Comparison of ENCODE assay signal across 8 mouse cellular contexts in the genomic region with DNA sequence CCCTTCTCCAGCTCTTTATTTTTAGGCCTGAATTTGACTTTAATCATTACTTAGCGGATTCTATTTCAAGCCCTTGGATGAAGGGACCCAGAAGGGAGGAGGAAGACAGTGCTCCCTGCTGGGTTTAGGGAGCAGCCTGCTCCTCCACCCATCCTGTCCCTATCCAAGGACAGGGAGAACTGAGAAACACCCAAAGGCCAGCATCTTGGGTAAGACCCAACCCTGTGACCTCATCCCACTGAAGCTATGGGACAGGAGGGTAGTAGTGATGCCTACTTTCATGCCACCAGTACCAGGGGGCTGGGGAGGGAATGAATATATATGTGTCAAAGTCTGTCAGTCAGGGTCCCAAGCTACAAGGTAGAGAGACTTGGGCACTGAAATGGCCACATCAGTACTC. TPM values are rescaled to one million over a fixed set of nuclear protein-coding genes. Genes with fewer than 3 reads are reported as not detected.
DNase-seq lines count a peak whose midpoint lies in the region; ATAC-seq lines count a peak whose summit lies in the region.

No protein-coding gene starts in this region.

- H3K9me3 ChIP-seq in kidney, embryonic 16.5 days (ENCODE audit: low read length), result no peaks in the 10 kb centered on the region
- H3K9me3 ChIP-seq in forebrain, embryonic 15.5 days, result no peaks in the 10 kb centered on the region
- H3K9me3 ChIP-seq in liver, embryonic 15.5 days (replicated peaks), result no peaks in the 10 kb centered on the region

- peak overlapping the region; percentile 40 for H3K4me2 ChIP-seq in kidney, embryonic 16.5 days (replicated peaks; ENCODE audit: low read depth, low read length)
- no peak overlapping the region for H3K4me2 ChIP-seq in forebrain, embryonic 15.5 days (replicated peaks)
- peak overlapping the region; percentile 71 for H3K4me2 ChIP-seq in liver, embryonic 15.5 days

- peaks cover 84% of the 10 kb centered on the region for H3K4me1 ChIP-seq in kidney, embryonic 16.5 days (ENCODE audit: insufficient read depth, low read length)
- peaks cover 54% of the 10 kb centered on the region for H3K4me1 ChIP-seq in brown adipose tissue, adult 24 weeks (ENCODE audit: control insufficient read depth, insufficient read depth, insufficient read length, low read length)
- H3K4me1 ChIP-seq in forebrain, embryonic 15.5 days, result peaks cover 79% of the 10 kb centered on the region
- peaks cover 95% of the 10 kb centered on the region for H3K4me1 ChIP-seq in liver, embryonic 15.5 days (replicated peaks)

- H3K36me3 ChIP-seq in kidney, embryonic 16.5 days (ENCODE audit: insufficient read depth, low read length), result 0 out of 2 replicates have a peak, but pooled peaks cover 8% of the 10 kb centered on the region
- no peaks in the 10 kb centered on the region; the same call in 1 of the 2 replicates for H3K36me3 ChIP-seq in forebrain, embryonic 15.5 days
- H3K36me3 ChIP-seq in liver, embryonic 15.5 days (replicated peaks), result peaks cover 10% of the 10 kb centered on the region; the same call in 1 of the 2 replicates

- WGBS in kidney, embryonic 16.5 days, result 70% methylated on average over 1 of the region's 1 CpGs
- 92% methylated on average over 1 of the region's 1 CpGs for WGBS in forebrain, embryonic 15.5 days
- 67% methylated on average over 1 of the region's 1 CpGs for WGBS in liver, embryonic 15.5 days (ENCODE audit: insufficient replicate concordance)

- H3K27me3 ChIP-seq in kidney, embryonic 16.5 days (ENCODE audit: insufficient read depth, low read length), result no peaks in the 10 kb centered on the region
- H3K27me3 ChIP-seq in forebrain, embryonic 15.5 days, result no peaks in the 10 kb centered on the region
- H3K27me3 ChIP-seq in liver, embryonic 15.5 days, result no peaks in the 10 kb centered on the region

- 0 out of 2 replicates have a peak overlapping the region, but pooled peaks have one; percentile 3 for H3K4me3 ChIP-seq in kidney, embryonic 16.5 days (ENCODE audit: low read length)
- no peak overlapping the region for H3K4me3 ChIP-seq in brown adipose tissue, adult 24 weeks (ENCODE audit: insufficient read depth, low read depth, low read length)
- H3K4me3 ChIP-seq in forebrain, embryonic 15.5 days, result no peak overlapping the region
- peak overlapping the region; percentile 47; the same call in 1 of the 2 replicates for H3K4me3 ChIP-seq in liver, embryonic 15.5 days (replicated peaks)

- H3K27ac ChIP-seq in kidney, embryonic 16.5 days (ENCODE audit: low read length), result peak overlapping the region; percentile 85
- H3K27ac ChIP-seq in brown adipose tissue, adult 24 weeks (replicated peaks; ENCODE audit: low read depth, low read length), result peak overlapping the region; percentile 38
- peak overlapping the region; percentile 17; the same call in 1 of the 2 replicates for H3K27ac ChIP-seq in forebrain, embryonic 15.5 days (replicated peaks)
- peak overlapping the region; percentile 96 for H3K27ac ChIP-seq in liver, embryonic 15.5 days (replicated peaks)

- no peak for DNase-seq in kidney, adult 11 months
- DNase-seq in urinary bladder, postnatal 14 days (ENCODE audit: low spot score), result no peak
- DNase-seq in ovary, adult 18-20 months (ENCODE audit: low spot score), result no peak
- no peak for DNase-seq in thymus, postnatal 10 days (ENCODE audit: low spot score in 2 of 2)

- ATAC-seq in kidney, embryonic 16.5 days (ENCODE audit: low FRiP score, low TSS enrichment), result no peak
- ATAC-seq in forebrain, embryonic 15.5 days (replicated peaks), result no peak
- no peak for ATAC-seq in liver, embryonic 15.5 days (ENCODE audit: insufficient read depth)

- peak overlapping the region; percentile 24; the same call in 1 of the 2 replicates for H3K9ac ChIP-seq in kidney, embryonic 16.5 days (replicated peaks; ENCODE audit: low read length)
- peak overlapping the region; percentile 27 for H3K9ac ChIP-seq in forebrain, embryonic 15.5 days (replicated peaks)
- peak overlapping the region; percentile 40 for H3K9ac ChIP-seq in liver, embryonic 15.5 days

RNA-seq across cellular contexts. Expression of gene Csk, which starts 12.4 kb away (rescaled TPM):
- polyA plus RNA-seq in kidney, embryonic 16.5 days (2015; fragmentation: Nextera tagmentation; extraction: Ambion mirVana), result 27.2 and 31.6 TPM in 2 replicates
- polyA plus RNA-seq in brown adipose tissue, adult 24 weeks (2012; ENCODE audit: insufficient read depth, insufficient read length, missing spikeins), result 16.3 and 16.8 TPM in 2 replicates
- 37.4 and 41.7 TPM in 2 replicates for polyA plus RNA-seq in forebrain, embryonic 15.5 days (2015; fragmentation: Nextera tagmentation; extraction: Ambion mirVana)
- polyA plus RNA-seq in liver, embryonic 15.5 days (2015; fragmentation: Nextera tagmentation; extraction: Ambion mirVana), result 15.4 and 15.9 TPM in 2 replicates

RNA-seq across cellular contexts. Expression of gene Lman1l, which starts 20.4 kb away (rescaled TPM):
- not detected in 2 replicates for polyA plus RNA-seq in kidney, embryonic 16.5 days (2015; fragmentation: Nextera tagmentation; extraction: Ambion mirVana)
- polyA plus RNA-seq in brown adipose tissue, adult 24 weeks (2012; ENCODE audit: insufficient read depth, insufficient read length, missing spikeins), result not detected in 2 replicates
- not detected in 2 replicates for polyA plus RNA-seq in forebrain, embryonic 15.5 days (2015; fragmentation: Nextera tagmentation; extraction: Ambion mirVana)
- not detected in 2 replicates for polyA plus RNA-seq in liver, embryonic 15.5 days (2015; fragmentation: Nextera tagmentation; extraction: Ambion mirVana)

RNA-seq across cellular contexts. Expression of gene Cplx3, which starts 34.9 kb away (rescaled TPM):
- polyA plus RNA-seq in kidney, embryonic 16.5 days (2015; fragmentation: Nextera tagmentation; extraction: Ambion mirVana), result not detected in 2 replicates
- not detected in 2 replicates for polyA plus RNA-seq in brown adipose tissue, adult 24 weeks (2012; ENCODE audit: insufficient read depth, insufficient read length, missing spikeins)
- polyA plus RNA-seq in forebrain, embryonic 15.5 days (2015; fragmentation: Nextera tagmentation; extraction: Ambion mirVana), result 0.45 TPM in 1 of 2 replicates, not detected in the other
- not detected in 2 replicates for polyA plus RNA-seq in liver, embryonic 15.5 days (2015; fragmentation: Nextera tagmentation; extraction: Ambion mirVana)

RNA-seq across cellular contexts. Expression of gene Cyp1a2, which starts 42.5 kb away (rescaled TPM):
- polyA plus RNA-seq in kidney, embryonic 16.5 days (2015; fragmentation: Nextera tagmentation; extraction: Ambion mirVana), result not detected in 2 replicates
- polyA plus RNA-seq in brown adipose tissue, adult 24 weeks (2012; ENCODE audit: insufficient read depth, insufficient read length, missing spikeins), result not detected in 2 replicates
- polyA plus RNA-seq in forebrain, embryonic 15.5 days (2015; fragmentation: Nextera tagmentation; extraction: Ambion mirVana), result not detected in 2 replicates
- polyA plus RNA-seq in liver, embryonic 15.5 days (2015; fragmentation: Nextera tagmentation; extraction: Ambion mirVana), result 0.14 and 0.15 TPM in 2 replicates

RNA-seq across cellular contexts. Expression of gene Cyp1a1, which starts 46.7 kb away (rescaled TPM):
- polyA plus RNA-seq in kidney, embryonic 16.5 days (2015; fragmentation: Nextera tagmentation; extraction: Ambion mirVana), result 0.23 and 0.25 TPM in 2 replicates
- polyA plus RNA-seq in brown adipose tissue, adult 24 weeks (2012; ENCODE audit: insufficient read depth, insufficient read length, missing spikeins), result 2.6 and 4.5 TPM in 2 replicates
- polyA plus RNA-seq in forebrain, embryonic 15.5 days (2015; fragmentation: Nextera tagmentation; extraction: Ambion mirVana), result 0.06 and 0.20 TPM in 2 replicates
- 0.13 and 0.16 TPM in 2 replicates for polyA plus RNA-seq in liver, embryonic 15.5 days (2015; fragmentation: Nextera tagmentation; extraction: Ambion mirVana)

Comparison
In these comparisons a context has a peak if more than half of its experiments do, and no peak if none do; other contexts are left out.
1. H3K27ac ChIP-seq: peak in every context shown above with its lines; median percentile 96 in liver, embryonic 15.5 days; 85 in kidney, embryonic 16.5 days; 38 in brown adipose tissue, adult 24 weeks; 17 in forebrain, embryonic 15.5 days.
2. H3K4me3 ChIP-seq: peak in kidney, embryonic 16.5 days (single experiment) and liver, embryonic 15.5 days (single experiment); none in brown adipose tissue, adult 24 weeks (single experiment) and forebrain, embryonic 15.5 days (single experiment).
3. Peak in every context shown above with its lines, with median percentiles within 50 percentile points of each other: H3K9ac ChIP-seq.